Mouse (Mus musculus) left cerebral cortex, adult 18-20 months (tissue): ENCODE measurements around the gene Parvb. TPM values are rescaled to one million over a fixed set of nuclear protein-coding genes. Genes with fewer than 3 reads are reported as not detected.

ENCODE experiments used
- DNase-seq, 2 experiments: peaks; one replicate each; pipeline ENCODE4 v3.0.0; 2021 to 2022; ENCODE audit warnings: low spot score in 2 of 2, mixed read lengths in 1 of 2
- total RNA-seq, 2 experiments: library from RNA; stranded (reverse); gene quantifications; 2 replicates each; pipeline ENCODE4 v1.2.3; 2021

The Parvb gene
- total RNA-seq, 2 experiments from 2014 or later = 14.7 to 24.5 TPM

GRCm38 (mm10) chr15:84216461-84217084, 15.3 kb upstream of the Parvb start:
- no peak for DNase-seq

GRCm38 (mm10) chr15:84217969-84218782, 13.7 kb upstream of the Parvb start:
- no peak for DNase-seq

GRCm38 (mm10) chr15:84218783-84219271, 13.0 kb upstream of the Parvb start:
- DNase-seq = no peak

GRCm38 (mm10) chr15:84221539-84221938, 10.3 kb upstream of the Parvb start:
- DNase-seq = no peak

- peak in 1 of 2 experiments; percentile 42 for DNase-seq
Measured at GRCm38 (mm10) chr15:84223423-84223822, 8.4 kb upstream of the Parvb start.

GRCm38 (mm10) chr15:84224779-84225178, 7.1 kb upstream of the Parvb start:
- DNase-seq = no peak

GRCm38 (mm10) chr15:84226918-84227317, 4.9 kb upstream of the Parvb start:
- DNase-seq = no peak

GRCm38 (mm10) chr15:84230661-84231060, 1.2 kb upstream of the Parvb start:
- DNase-seq = no peak

- peak; percentile 62 to 75 for DNase-seq
Measured at GRCm38 (mm10) chr15:84231113-84231712, 630 bp upstream of the Parvb start.

- no peak for DNase-seq
Measured at GRCm38 (mm10) chr15:84232609-84233008, 766 bp downstream of the Parvb start.

GRCm38 (mm10) chr15:84234794-84235581, 3.1 kb downstream of the Parvb start:
- no peak for DNase-seq

GRCm38 (mm10) chr15:84235646-84236045, 3.8 kb downstream of the Parvb start:
- DNase-seq = no peak

GRCm38 (mm10) chr15:84238552-84238951, 6.7 kb downstream of the Parvb start:
- no peak for DNase-seq

GRCm38 (mm10) chr15:84238991-84239401, 7.2 kb downstream of the Parvb start:
- no peak for DNase-seq

GRCm38 (mm10) chr15:84241520-84241919, 9.7 kb downstream of the Parvb start:
- DNase-seq = no peak

GRCm38 (mm10) chr15:84245104-84245503, 13.3 kb downstream of the Parvb start:
- DNase-seq = no peak

- DNase-seq = no peak
Measured at GRCm38 (mm10) chr15:84246195-84246594, 14.4 kb downstream of the Parvb start.

- DNase-seq = no peak
Measured at GRCm38 (mm10) chr15:84247309-84247708, 15.5 kb downstream of the Parvb start.

GRCm38 (mm10) chr15:84251227-84251626, 19.4 kb downstream of the Parvb start:
- no peak for DNase-seq

- DNase-seq = no peak
Measured at GRCm38 (mm10) chr15:84252645-84253044, 20.8 kb downstream of the Parvb start.

GRCm38 (mm10) chr15:84253757-84254156, 21.9 kb downstream of the Parvb start:
- DNase-seq = no peak
